Mouse (Mus musculus) hindbrain, embryonic 13.5 days (tissue): ENCODE data around the gene Epgn. TPM values are rescaled to one million over a fixed set of nuclear protein-coding genes. Genes with fewer than 3 reads are reported as not detected.

ENCODE experiments used
- ATAC-seq: fragments of 200-750 bp; cut with Nextera tagmentation; 2 replicates; pipeline ENCODE4 v1.8.0; 2017; ENCODE audit warnings: moderate TSS enrichment; ENCODE audit not compliant: low FRiP score
- H3K27ac ChIP-seq: fragments of 300-500 bp; sonication (generic); 2 replicates; pipeline ENCODE4 v1.5.1; 2015; ENCODE audit warnings: inconsistent platforms, mild to moderate bottlenecking, moderate library complexity
- H3K27me3 ChIP-seq: fragments of 300-500 bp; sonication (generic); 2 replicates; pipeline ENCODE4 v1.6.1; 2015; ENCODE audit warnings: mild to moderate bottlenecking, inconsistent platforms
- H3K36me3 ChIP-seq: fragments of 300-500 bp; sonication (generic); 2 replicates; pipeline ENCODE4 v1.6.1; 2015; ENCODE audit warnings: mild to moderate bottlenecking, inconsistent platforms
- H3K4me1 ChIP-seq: fragments of 300-500 bp; sonication (generic); replicated peaks from 2 replicates; pipeline ENCODE4 v1.6.1; 2015; ENCODE audit warnings: inconsistent platforms
- H3K4me2 ChIP-seq: fragments of 300-500 bp; sonication (generic); 2 replicates; pipeline ENCODE4 v1.6.1; 2015; ENCODE audit warnings: inconsistent platforms, mild to moderate bottlenecking, moderate library complexity
- H3K4me3 ChIP-seq: fragments of 300-500 bp; sonication (generic); 2 replicates; pipeline ENCODE4 v1.5.1; 2015; ENCODE audit warnings: mild to moderate bottlenecking, inconsistent platforms
- H3K9ac ChIP-seq: fragments of 300-500 bp; sonication (generic); 2 replicates; pipeline ENCODE4 v1.6.1; 2015; ENCODE audit warnings: mild to moderate bottlenecking, inconsistent platforms
- H3K9me3 ChIP-seq: fragments of 300-500 bp; sonication (generic); 2 replicates; pipeline ENCODE4 v1.6.1; 2016; ENCODE audit warnings: inconsistent platforms
- WGBS: fragments of 180-500 bp; shearing (Covaris S2); methylation state at CpG from one replicate; pipeline ENCODE4 v1.1.7; 2015; 5-methylcytosine and 5-hydroxymethylcytosine counted together
- polyA plus RNA-seq: library from polyadenylated mRNA; unstranded; fragments of >200 nt; fragmentation: Nextera tagmentation; extraction: Ambion mirVana; gene quantifications from 2 replicates; pipeline ENCODE4 v1.2.1, GENCODE M21; 2015

Epgn gene
- polyA plus RNA-seq, 1 experiment from 2014 or later, result not detected

DNA sequence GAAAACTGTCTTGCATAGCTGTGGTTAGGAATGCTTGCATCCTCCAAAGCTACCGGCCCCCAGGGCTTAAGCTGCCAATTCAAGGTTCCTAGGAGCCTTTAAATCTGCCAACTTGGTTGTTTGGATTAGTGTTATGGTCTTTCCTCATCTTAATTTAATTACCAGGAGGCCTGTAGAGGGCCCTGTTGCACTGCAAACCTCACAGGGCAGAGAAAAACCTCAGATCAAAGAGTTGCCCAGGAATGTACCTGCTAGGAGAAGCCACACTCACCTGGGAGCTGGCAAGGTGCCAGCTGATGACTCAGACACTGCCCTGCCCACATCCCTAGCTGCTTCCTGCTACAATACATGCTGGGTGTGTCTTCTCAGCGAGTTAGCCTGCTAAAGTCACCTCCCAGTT is 11.3 kb downstream of the Epgn start:
- no peak for ATAC-seq
- Histone ChIP-seq H3K36me3 (no peaks in the 10 kb centered on the region), H3K9ac (no peak overlapping the region), H3K9me3 (no peaks in the 10 kb centered on the region), H3K4me3 (no peak overlapping the region), H3K27ac (no peak overlapping the region), H3K4me1 (no peaks in the 10 kb centered on the region), H3K4me2 (no peak overlapping the region), H3K27me3 (no peaks in the 10 kb centered on the region)
- WGBS, result 30% methylated on average over 2 of the region's 2 CpGs

DNA sequence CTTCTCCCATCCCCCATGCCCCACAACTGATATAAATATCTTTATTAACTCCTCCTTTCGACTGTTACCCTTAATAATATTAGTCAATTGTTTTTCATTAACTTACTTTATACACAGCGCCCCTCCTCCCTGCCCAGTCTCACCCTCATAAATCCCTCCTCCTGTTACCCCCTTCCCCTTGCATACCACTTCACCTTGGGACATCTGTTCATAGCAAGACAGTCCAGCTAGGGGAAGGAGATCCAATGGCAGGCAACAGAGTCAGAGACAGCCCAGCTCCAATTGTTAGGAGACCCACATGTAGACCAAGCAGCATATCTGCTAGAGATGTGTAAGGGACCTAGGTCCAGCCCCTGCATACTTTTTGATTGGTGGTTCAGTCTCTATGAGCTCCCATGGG is 11.7 kb downstream of the Epgn start:
- no peaks in the 10 kb centered on the region for H3K27me3 ChIP-seq
- H3K4me3 ChIP-seq, result no peak overlapping the region
- H3K9me3 ChIP-seq, result no peaks in the 10 kb centered on the region
- H3K36me3 ChIP-seq, result no peaks in the 10 kb centered on the region
- no peak overlapping the region for H3K4me2 ChIP-seq
- no peak overlapping the region for H3K27ac ChIP-seq
- ATAC-seq, result no peak
- no peaks in the 10 kb centered on the region for H3K4me1 ChIP-seq
- 90% methylated on average over 2 of the region's 2 CpGs for WGBS
- no peak overlapping the region for H3K9ac ChIP-seq

DNA sequence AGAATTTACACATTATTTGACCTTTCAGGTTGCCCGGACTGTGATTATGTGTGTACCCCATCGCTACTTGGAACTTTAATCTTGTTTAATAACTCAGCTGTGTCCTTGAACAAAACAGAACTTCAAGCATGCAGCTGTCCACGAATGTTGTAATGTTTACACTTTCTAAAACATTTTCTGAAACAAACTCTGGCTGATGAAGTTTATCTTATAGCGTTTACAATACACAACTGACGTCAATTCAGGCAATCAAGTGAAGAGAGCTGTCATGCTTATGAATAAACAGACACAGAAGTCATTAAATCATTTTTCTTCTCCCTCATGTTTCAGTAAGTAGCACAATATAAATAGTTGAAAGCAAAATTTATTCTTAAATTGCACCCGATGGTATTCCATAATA is 20.7 kb downstream of the Epgn start:
- no peaks in the 10 kb centered on the region for H3K36me3 ChIP-seq
- H3K27me3 ChIP-seq, result no peaks in the 10 kb centered on the region
- H3K9me3 ChIP-seq, result no peaks in the 10 kb centered on the region
- H3K4me3 ChIP-seq, result no peak overlapping the region
- WGBS, result 87% methylated on average over 6 of the region's 6 CpGs
- ATAC-seq, result no peak
- H3K27ac ChIP-seq, result no peak overlapping the region
- no peaks in the 10 kb centered on the region for H3K4me1 ChIP-seq
- no peak overlapping the region for H3K9ac ChIP-seq
- H3K4me2 ChIP-seq, result no peak overlapping the region

DNA sequence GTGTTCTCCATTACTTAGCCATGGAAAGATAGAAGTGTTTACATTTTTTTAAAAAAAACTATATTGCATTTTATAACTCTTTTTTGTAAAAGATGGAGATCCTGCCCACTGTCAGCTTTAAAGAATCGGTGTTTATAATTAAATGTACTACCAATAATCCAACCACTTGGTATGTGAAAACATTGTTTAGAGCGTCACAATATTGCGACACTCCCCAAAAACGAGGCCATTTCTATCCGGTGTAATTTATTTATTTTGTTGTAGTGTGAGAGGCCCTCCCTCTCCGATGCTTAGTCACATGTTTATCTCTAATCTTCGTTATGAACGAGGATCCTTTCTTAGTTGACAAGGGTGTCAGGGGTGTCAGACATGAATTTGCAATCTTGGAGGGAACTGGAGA is 21.1 kb downstream of the Epgn start:
- ATAC-seq, result no peak

DNA sequence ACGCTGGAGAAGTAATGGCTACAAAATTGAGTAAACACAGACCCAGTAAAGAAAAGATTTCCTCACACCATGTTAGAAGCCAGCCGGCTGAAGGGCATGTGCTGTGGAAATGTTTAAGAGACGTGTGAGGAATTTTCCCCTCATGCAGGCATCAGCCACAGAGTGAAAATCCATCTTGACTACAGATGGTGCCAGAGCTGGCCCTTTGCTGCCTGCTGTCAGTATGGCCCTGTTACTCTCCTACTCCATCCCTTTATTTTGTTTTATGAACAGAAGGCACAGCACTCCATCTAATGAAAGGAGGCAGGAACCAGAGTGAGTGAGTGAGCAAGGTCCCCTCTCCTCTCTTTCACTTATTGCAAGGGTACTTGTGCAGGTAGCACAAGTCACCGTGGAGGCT is 45.1 kb downstream of the Epgn start:
- no peak overlapping the region for H3K4me3 ChIP-seq
- 87% methylated on average over 4 of the region's 4 CpGs for WGBS
- ATAC-seq, result no peak
- no peak overlapping the region for H3K4me2 ChIP-seq
- no peaks in the 10 kb centered on the region for H3K9me3 ChIP-seq
- H3K27me3 ChIP-seq, result peaks cover 23% of the 10 kb centered on the region
- peaks cover 8% of the 10 kb centered on the region for H3K4me1 ChIP-seq
- no peaks in the 10 kb centered on the region for H3K36me3 ChIP-seq
- H3K9ac ChIP-seq, result no peak overlapping the region
- H3K27ac ChIP-seq, result no peak overlapping the region

More for the DNA sequence above, 21.1 kb downstream of the Epgn start:
- WGBS, result 94% methylated on average over 8 of the region's 8 CpGs
- Histone ChIP-seq H3K9ac (no peak overlapping the region), H3K4me3 (no peak overlapping the region), H3K4me1 (no peaks in the 10 kb centered on the region), H3K9me3 (no peaks in the 10 kb centered on the region), H3K36me3 (no peaks in the 10 kb centered on the region), H3K27me3 (no peaks in the 10 kb centered on the region), H3K27ac (no peak overlapping the region), H3K4me2 (no peak overlapping the region)

DNA sequence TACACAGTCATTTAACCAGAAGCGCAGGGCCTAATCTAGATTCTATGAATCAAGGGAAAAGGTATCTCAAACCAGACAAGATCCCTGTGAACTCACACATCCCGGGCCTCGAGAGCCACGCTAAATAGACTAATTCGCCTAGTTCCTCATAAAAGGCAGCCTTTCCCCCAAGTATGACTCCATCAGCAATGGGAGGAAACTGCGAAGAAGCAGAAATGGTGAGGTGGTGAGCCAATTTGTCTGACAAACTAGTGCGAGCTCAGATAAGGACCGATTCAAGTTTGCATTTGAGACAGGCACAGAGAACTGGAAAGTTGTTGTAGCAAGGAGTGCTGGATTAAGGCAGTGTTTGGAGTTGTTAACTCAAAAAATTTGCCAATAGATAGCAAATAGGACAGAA is 46.4 kb downstream of the Epgn start:
- Histone ChIP-seq H3K9me3 (no peaks in the 10 kb centered on the region), H3K4me2 (no peak overlapping the region), H3K4me3 (no peak overlapping the region), H3K9ac (no peak overlapping the region), H3K36me3 (no peaks in the 10 kb centered on the region), H3K27ac (no peak overlapping the region), H3K4me1 (peaks cover 8% of the 10 kb centered on the region), H3K27me3 (peaks cover 23% of the 10 kb centered on the region)
- WGBS, result 89% methylated on average over 8 of the region's 8 CpGs
- no peak for ATAC-seq

DNA sequence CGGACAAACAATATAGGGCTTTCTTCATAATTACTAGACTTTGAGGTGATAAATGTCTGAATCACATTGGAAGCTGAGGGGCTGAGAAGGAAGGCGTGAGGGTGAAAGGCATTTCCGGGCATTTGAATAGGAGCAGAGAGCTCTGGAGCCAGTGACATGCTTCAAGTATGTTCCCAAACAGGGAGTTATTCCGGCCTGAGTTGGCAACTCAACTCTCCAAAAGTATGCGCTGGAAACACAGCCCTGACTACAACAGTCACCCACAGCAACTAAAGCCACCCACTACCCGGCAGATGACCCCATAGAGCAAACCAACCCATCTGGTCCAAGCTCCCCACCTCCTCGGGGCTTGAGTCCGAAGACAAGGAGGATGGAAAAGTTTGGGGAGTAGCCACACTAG is 46.8 kb downstream of the Epgn start:
- peak overlapping the region; percentile 60 for H3K4me2 ChIP-seq
- peaks cover 23% of the 10 kb centered on the region for H3K27me3 ChIP-seq
- no peaks in the 10 kb centered on the region for H3K36me3 ChIP-seq
- H3K9ac ChIP-seq, result no peak overlapping the region
- no peaks in the 10 kb centered on the region for H3K9me3 ChIP-seq
- no peak overlapping the region for H3K27ac ChIP-seq
- H3K4me1 ChIP-seq, result peaks cover 8% of the 10 kb centered on the region
- ATAC-seq, result no peak; the same call in 1 of the 2 replicates
- WGBS, result 49% methylated on average over 8 of the region's 8 CpGs
- peak overlapping the region; percentile 35 for H3K4me3 ChIP-seq

DNA sequence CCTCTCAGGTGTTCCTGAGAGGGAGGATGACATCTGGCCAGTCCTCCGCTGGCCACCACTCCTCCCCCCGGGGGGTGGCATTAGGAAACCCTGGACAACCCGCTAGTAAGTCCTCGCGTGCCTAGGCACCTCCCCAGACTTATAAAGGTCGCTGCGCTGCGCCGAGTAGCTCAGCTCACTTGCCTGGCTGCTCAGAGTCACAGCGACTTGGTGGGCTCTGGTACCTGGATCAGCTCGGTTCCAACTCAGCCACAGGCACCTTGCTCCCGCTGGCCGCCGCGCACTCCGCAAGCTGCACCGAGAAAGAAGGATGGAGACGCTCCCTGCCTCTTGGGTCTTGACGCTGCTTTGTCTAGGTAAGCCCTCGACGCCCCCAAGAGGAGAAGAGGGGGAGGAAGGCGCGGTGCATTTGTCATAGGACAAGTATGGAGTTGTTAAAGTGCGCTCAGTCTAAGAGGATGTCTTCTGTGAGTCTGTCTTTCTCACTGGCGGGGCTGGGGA is 47.2 kb downstream of the Epgn start, which contains the start of gene Ereg:
Gene Ereg, plus strand, starts transcription at position 173 of the 501 bp plus-strand sequence.
- peak within 1 kb of the TSS; percentile 35 for H3K4me3 ChIP-seq
- H3K27ac ChIP-seq, result no peak within 1 kb of the TSS
- H3K9me3 ChIP-seq, result no peaks in the 10 kb centered on the region
- H3K4me2 ChIP-seq, result peak within 1 kb of the TSS; percentile 60
- peaks cover 8% of the 10 kb centered on the region for H3K4me1 ChIP-seq
- H3K9ac ChIP-seq, result peak within 1 kb of the TSS; percentile 58; the same call in 1 of the 2 replicates
- peaks cover 23% of the 10 kb centered on the region for H3K27me3 ChIP-seq
- WGBS, result 1% methylated on average over 25 of the region's 25 CpGs
- H3K36me3 ChIP-seq, result no peaks in the 10 kb centered on the region
- peak; percentile 63 for ATAC-seq

DNA sequence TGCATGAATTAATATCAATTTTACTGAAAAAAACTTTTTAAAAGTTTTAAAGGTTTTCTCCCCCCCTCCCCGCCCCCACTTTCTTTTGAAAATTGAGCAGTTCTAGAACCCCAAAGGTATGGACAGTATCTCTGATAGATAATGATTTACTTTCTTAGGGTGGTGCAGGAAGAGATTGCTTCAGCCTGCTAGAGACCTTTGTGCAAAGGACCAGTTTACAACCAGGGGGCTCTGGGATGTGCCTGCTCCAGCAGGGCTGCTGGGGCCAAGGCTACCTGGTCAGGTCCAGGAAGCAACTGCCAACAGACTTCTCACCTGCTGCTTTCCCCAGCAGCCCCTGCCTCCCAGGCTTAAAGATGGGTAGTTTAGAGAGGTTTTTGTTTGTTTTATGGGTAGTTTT is 47.8 kb downstream of the Epgn start:
- no peak for ATAC-seq
- no peaks in the 10 kb centered on the region for H3K36me3 ChIP-seq
- no peak overlapping the region for H3K27ac ChIP-seq
- H3K4me2 ChIP-seq, result peak overlapping the region; percentile 60
- WGBS, result 35% methylated on average over 1 of the region's 1 CpGs
- H3K9me3 ChIP-seq, result no peaks in the 10 kb centered on the region
- H3K27me3 ChIP-seq, result peaks cover 23% of the 10 kb centered on the region
- peak overlapping the region; percentile 35; the same call in 1 of the 2 replicates for H3K4me3 ChIP-seq
- H3K4me1 ChIP-seq, result peaks cover 8% of the 10 kb centered on the region
- no peak overlapping the region for H3K9ac ChIP-seq

DNA sequence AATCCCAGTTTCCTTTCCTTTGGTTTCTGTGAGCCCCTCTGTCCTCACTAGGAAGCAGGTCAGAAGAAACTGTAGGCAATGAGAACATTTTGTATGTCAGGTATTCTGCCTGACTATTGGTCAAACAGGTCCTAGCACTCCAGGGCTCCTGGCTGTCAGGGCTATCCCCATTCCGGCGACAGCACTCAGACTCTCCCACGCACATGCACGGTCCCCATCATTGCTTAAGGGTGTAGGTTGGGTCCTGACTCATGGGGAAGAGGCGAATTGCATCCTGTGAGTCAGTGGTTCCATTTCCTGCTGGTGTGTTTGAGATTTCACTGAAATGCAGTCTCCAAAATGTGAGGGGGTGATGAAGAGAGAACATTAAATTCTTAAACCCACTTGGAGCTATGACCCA is 55.8 kb downstream of the Epgn start:
- Histone ChIP-seq H3K9ac (no peak overlapping the region), H3K9me3 (no peaks in the 10 kb centered on the region), H3K27me3 (no peaks in the 10 kb centered on the region), H3K4me3 (no peak overlapping the region), H3K27ac (no peak overlapping the region), H3K4me1 (no peaks in the 10 kb centered on the region), H3K36me3 (no peaks in the 10 kb centered on the region), H3K4me2 (no peak overlapping the region)
- WGBS, result 90% methylated on average over 5 of the region's 5 CpGs
- ATAC-seq, result no peak

Other genes with a start within 250 kb of the Epgn start
- gene Cxcl3, start 241.4 kb upstream of the Epgn start, polyA plus RNA-seq, result not detected in 2 replicates
- not detected in 2 replicates for gene Cxcl15, start 232.9 kb upstream of the Epgn start, polyA plus RNA-seq
- gene Cxcl1, start 136.2 kb upstream of the Epgn start, polyA plus RNA-seq, result 0.21 TPM in 1 of 2 replicates, not detected in the other
- gene Cxcl2, start 123.6 kb upstream of the Epgn start, polyA plus RNA-seq, result not detected in 2 replicates
- gene Mthfd2l, start 96.3 kb upstream of the Epgn start, polyA plus RNA-seq, result 77.7 and 87.5 TPM in 2 replicates
- not detected in 2 replicates for gene Ereg, start 47.2 kb downstream of the Epgn start, polyA plus RNA-seq
- gene Areg, start 112.1 kb downstream of the Epgn start, polyA plus RNA-seq, result 0.18 and 0.38 TPM in 2 replicates